Mouse (Mus musculus) brain, embryonic 14.5 days (tissue): ENCODE data around the gene Crtac1. TPM values are rescaled to one million over a fixed set of nuclear protein-coding genes. Genes with fewer than 3 reads are reported as not detected.
A peak's percentile ranks its signal among the peaks of the same experiment; 100 is the strongest.

Experiments used
- DNase-seq: peaks from one replicate; pipeline ENCODE4 v3.0.0-alpha.2; 2011; ENCODE audit warnings: low read depth
- CTCF ChIP-seq: fragments of 200-500 bp; IDR thresholded peaks from 2 replicates; pipeline ENCODE4 v1.5.1; 2012; ENCODE audit warnings: inconsistent platforms, mild to moderate bottlenecking, moderate library complexity, borderline replicate concordance; ENCODE audit not compliant: insufficient read depth, insufficient read length; ENCODE audit errors: extremely low read depth
- POLR2A ChIP-seq: fragments of 200-500 bp; IDR thresholded peaks from 2 replicates; pipeline ENCODE4 v1.6.1; 2012; ENCODE audit warnings: mild to moderate bottlenecking, inconsistent platforms, borderline replicate concordance; ENCODE audit not compliant: poor library complexity, insufficient read depth, insufficient read length, severe bottlenecking; ENCODE audit errors: extremely low read depth
- polyA plus RNA-seq: library from polyadenylated mRNA; depleted of rRNA; stranded (reverse); fragments of >200 nt; gene quantifications from 2 replicates; pipeline ENCODE4 v1.2.3, GENCODE M21; 2012

Gene Crtac1
- polyA plus RNA-seq, 1 experiment: 21.7 TPM

GRCm38 (mm10) chr19:42448539-42448938, 17.0 kb upstream of the Crtac1 start:
- no peak for TF ChIP-seq CTCF
- TF ChIP-seq POLR2A: no peak
- DNase-seq: no peak

- TF ChIP-seq CTCF: peak; percentile 84; the same call in 1 of the 2 replicates
- no peak for TF ChIP-seq POLR2A
- DNase-seq: peak; percentile 74
Measured at GRCm38 (mm10) chr19:42443887-42444409, 12.4 kb upstream of the Crtac1 start.

- no peak for DNase-seq
- TF ChIP-seq POLR2A: no peak
- TF ChIP-seq CTCF: no peak
Measured at GRCm38 (mm10) chr19:42443266-42443665, 11.7 kb upstream of the Crtac1 start.

GRCm38 (mm10) chr19:42442246-42443197, 10.9 kb upstream of the Crtac1 start:
- no peak for DNase-seq
- TF ChIP-seq CTCF: no peak
- TF ChIP-seq POLR2A: no peak

- DNase-seq: peak; percentile 71
- no peak for TF ChIP-seq POLR2A
- TF ChIP-seq CTCF: peak; percentile 54; the same call in 1 of the 2 replicates
Measured at GRCm38 (mm10) chr19:42440089-42440488, 8.5 kb upstream of the Crtac1 start.

GRCm38 (mm10) chr19:42439353-42439752, 7.8 kb upstream of the Crtac1 start:
- no peak for DNase-seq
- TF ChIP-seq CTCF (0 out of 2 replicates have a peak, but pooled peaks have one; percentile 12), POLR2A (no peak)

- no peak for TF ChIP-seq POLR2A
- TF ChIP-seq CTCF: no peak
- peak; percentile 71 for DNase-seq
Measured at GRCm38 (mm10) chr19:42435621-42436020, 4.0 kb upstream of the Crtac1 start.

GRCm38 (mm10) chr19:42432761-42433160, 1.2 kb upstream of the Crtac1 start:
- no peak for TF ChIP-seq CTCF
- TF ChIP-seq POLR2A: no peak
- no peak for DNase-seq

GRCm38 (mm10) chr19:42432191-42432590, 608 bp upstream of the Crtac1 start:
- DNase-seq: peak; percentile 65
- no peak for TF ChIP-seq POLR2A
- TF ChIP-seq CTCF: no peak

GRCm38 (mm10) chr19:42430981-42431380, 602 bp downstream of the Crtac1 start:
- TF ChIP-seq CTCF (no peak), POLR2A (no peak)
- DNase-seq: peak; percentile 63

GRCm38 (mm10) chr19:42429410-42429809, 2.2 kb downstream of the Crtac1 start:
- peak; percentile 83 for DNase-seq
- TF ChIP-seq POLR2A (no peak), CTCF (peak; percentile 86)

GRCm38 (mm10) chr19:42425208-42425607, 6.4 kb downstream of the Crtac1 start:
- TF ChIP-seq CTCF (no peak), POLR2A (no peak)
- DNase-seq: no peak

- peak; percentile 66 for DNase-seq
- TF ChIP-seq CTCF: no peak
- no peak for TF ChIP-seq POLR2A
Measured at GRCm38 (mm10) chr19:42415042-42415441, 16.5 kb downstream of the Crtac1 start.

- TF ChIP-seq POLR2A (no peak), CTCF (no peak)
- DNase-seq: no peak
Measured at GRCm38 (mm10) chr19:42409856-42410255, 21.7 kb downstream of the Crtac1 start.

- TF ChIP-seq CTCF (no peak), POLR2A (no peak)
- peak; percentile 70 for DNase-seq
Measured at GRCm38 (mm10) chr19:42409226-42409625, 22.4 kb downstream of the Crtac1 start.
